Mouse (Mus musculus) retina, postnatal 1 day (tissue): ENCODE measurements around the gene Gm26938.

Source experiments
- DNase-seq: peaks from one replicate; pipeline ENCODE4 v3.0.0-alpha.2; 2012

Gene Gm26938

DNA sequence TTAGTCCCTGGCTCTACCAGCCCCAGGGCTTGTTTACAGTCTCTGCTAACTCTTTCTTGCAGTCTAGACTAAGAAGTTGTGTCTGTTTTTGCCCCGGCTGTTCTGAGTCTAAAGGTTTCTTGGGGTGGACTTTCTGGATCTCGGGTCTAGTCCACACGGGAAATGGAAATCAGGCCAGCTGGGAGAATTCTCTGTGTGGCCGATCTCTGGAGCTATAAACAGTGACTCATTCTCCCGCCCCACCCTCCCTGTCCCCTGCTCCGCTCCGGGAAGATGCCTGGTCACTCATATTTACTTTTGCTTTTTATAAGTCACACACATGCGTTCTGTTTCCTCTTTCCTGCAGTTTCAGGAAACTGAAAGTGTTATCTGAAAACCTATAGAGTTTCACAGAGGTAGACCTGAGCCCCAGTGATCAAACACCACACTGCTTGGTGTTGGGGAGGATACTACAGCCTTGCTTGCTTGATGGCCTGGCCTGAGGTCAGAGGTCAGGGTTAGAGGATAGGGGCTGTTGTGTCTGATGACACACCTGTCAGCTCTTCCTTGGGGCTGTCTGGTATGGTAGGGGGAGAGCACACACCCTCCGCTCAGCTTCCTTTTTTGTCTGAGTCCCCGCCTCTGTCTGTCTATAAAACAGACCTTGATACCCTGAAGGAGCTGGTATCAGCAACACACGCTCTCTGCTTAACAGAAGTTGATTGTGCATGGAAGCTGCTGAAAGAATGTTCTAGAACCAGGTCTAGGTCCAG, 32.7 kb downstream of the Gm26938 start:
- DNase-seq, result no peak

DNA sequence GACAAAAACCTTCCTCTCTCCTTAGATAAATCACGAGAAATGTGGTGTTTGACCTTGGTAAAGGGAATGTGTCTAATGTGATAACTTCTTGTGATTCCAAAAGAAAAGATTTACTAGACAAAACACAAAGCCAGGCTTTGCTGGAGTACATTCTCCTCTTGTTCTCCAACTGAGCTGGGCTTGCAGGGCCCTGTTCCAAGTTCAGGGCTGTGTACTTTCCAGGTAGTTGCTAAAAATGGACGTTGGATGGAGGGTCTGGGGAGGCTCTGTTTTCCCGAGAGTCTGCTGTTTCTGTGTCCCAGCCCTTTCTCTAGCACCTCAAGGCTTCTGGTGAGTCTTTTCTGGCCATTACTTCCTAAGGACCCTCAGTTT, 33.3 kb downstream of the Gm26938 start:
- no peak for DNase-seq

DNA sequence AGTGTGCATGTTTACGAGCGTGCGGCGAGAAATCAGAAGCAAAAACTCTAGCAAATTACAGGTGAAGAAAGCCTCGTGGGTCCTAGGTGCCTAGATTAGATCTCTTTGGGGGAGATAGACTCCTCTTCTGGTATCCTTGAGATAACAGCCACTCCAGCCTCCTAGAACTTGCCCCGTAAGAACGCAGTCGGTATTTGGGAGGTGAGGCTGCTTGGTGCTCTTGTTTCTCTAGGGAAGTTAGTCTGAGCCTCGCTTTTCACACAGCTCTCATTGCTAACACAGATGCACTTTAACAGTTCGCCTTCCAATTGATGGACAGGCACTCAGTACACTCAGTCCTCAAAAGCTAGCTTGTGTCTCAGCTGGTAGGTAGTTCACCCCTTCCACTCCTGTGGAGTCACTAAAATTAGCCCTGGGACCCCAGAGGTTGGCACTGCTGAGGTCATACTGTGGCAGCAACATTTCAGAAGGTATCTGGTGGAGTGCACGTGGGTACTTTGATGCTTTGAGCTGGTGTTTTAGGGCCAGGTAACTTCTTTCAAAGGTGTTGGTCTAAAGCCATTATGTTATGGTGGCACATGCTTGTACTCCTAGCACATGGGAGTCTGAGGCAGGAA, 33.9 kb downstream of the Gm26938 start:
- no peak for DNase-seq

DNA sequence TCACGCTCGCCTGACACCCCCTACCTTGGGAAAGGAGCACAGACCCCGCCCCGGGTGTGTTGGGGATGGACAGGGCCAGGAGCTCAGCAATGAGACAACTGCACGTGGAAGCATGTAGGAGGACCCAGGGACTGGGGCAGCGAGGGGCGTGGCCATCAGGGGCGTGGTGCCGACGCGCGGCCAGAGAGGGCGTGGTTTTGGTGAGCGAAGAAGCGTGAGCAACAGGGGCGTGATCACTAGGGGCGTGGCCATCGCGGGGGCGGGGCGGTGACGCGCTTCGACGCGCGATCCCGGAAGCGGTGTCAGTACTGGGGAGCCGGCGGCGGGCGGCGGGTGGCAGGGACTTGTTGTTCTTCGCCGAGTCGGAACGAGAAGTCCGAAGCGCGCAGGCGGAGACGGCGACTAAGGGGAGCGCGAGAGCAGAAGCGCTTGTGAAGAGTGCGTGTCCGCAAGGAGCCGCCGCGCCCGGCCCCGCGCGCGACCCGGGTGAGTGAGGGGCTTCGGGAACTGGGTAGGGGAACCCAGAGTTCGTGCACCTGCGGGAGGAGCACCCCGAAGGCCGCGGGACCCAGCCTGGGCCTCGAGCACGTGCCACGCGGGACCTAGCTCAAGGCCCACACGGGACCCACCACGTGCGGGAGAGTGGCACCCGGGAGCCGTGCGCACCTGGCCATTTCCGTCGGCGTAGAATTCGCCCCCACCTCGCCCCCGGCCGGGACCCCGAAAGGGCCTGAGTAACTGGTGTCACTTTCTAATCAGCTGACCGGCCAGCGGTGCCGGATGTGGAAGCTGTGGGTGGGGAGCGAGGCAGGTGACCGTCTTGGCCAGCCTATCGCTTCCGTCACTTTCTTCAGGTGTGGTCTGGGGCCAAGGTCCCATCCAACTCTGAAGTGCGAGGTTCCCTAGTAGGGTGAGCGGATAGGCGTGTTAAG, 34.7 kb downstream of the Gm26938 start, which contains the start of gene Mafk:
Gene Mafk, plus strand, starts transcription at position 287 of the 932 bp plus-strand sequence.
- DNase-seq, result peak; percentile 94

DNA sequence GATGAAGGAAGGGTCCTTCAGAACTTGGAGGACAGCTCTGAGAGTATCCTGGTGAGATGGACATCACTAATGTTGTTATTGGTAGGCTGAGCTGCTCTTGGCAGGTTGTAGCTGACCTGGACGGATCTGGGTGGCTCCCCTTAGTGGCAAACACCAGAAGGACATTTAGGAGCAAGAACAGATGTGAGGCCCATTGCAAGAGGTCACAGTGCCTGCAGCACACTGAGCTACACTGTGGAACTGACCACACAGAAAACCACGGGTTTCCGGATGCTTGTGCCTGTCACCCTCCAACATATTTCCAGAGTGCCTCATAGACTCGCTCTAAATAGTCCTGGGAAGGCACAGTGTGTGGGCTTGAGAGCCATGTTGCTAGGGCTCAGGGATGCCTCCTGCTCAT, 36.7 kb downstream of the Gm26938 start:
- DNase-seq, result no peak

DNA sequence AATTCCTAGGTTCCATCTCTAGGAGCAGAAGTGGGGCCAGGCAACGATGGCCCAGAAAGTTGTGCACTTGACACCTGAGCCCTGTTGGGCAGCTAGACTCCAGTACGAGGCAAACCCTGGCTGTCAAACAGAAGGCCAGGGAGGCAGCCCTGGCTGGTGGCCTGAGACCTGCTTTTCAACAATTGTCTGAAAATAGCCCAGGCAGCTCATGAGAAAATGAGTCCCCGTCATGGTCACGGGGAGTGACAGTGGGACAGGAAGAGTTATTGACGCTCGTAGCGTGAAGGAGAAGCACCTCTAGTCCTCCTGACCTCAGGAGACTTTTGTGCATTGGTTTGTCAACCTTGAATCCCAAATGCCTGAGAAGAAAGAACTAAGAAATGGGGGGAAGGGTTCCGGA, 44.8 kb downstream of the Gm26938 start:
- DNase-seq, result no peak

DNA sequence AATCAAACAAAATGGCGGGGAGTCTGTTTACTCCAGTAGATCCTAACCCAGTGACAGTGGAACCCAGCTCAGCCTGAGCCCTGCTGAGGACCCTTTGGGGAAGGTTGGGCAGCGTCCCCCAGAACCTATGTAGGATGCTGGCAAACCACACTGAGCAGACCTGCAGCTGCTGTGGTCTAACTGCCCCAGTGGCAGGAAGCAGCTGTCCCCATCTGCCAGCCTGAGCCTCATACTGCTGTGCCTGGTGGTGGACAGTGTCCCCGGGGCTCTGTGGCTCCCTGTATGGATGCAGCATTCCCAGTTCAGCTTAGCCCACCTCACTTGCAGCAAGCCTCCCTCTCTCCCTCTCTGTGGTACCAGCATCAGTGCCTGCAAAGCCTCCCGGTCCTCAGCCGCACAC, 49.2 kb downstream of the Gm26938 start:
- DNase-seq, result no peak

DNA sequence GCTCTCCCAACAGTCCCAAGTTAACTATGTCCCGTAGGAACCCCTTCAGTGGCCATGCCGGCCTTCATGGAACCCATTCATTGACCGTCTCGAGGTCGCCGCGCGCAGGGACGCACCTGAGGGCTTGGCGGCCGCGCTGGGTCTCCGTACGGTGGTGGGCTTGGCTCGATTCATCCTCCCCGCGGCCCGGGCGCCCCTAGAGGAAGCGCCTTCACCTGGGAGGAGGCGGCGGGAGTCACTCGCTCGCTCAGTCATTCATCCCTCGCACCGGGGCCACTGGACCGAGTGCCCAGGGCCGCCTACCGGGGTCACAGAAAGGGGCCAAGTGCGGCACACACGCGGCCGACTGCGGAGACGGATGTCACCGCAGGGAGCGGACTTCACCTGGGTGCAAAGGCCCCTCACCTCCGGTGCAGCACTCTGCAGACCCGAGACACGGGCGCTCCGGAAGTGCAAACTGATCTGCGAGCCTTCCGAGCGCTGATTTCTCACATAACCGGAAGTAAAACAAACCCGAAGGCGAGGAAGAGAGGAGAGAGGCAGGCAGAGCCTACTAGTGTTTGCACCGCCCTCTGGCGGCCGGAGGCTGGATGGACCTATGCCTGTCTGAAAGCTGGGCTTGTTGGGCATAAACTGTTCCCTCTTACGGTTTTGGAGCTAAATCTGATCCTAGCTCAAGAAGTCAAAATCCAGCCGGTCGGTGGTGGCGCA, 50.8 kb downstream of the Gm26938 start, which contains the start of gene Ints1:
Gene Ints1, minus strand, starts transcription at position 459 of the 711 bp plus-strand sequence.
- DNase-seq, result peak; percentile 97

DNA sequence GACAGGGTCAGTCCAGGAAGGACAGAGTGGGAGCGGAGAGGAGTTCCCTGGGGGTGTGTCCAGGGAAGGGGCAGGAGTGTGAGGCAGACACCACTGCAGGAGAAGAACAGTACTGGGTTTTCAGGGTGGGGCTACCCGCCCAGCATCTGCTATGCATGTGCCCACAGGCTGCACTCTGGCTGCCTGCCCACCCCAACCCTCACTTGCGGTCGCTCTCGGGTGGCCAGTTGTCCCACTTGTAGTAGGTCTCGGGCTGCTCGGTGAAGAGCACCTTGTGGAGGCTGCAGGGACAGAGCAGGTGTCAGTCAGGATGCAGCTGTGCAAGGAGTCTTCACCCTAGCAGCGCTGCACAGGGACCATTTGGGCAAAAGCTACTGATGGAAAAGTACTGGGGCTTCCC, 58.0 kb downstream of the Gm26938 start:
- no peak for DNase-seq

DNA sequence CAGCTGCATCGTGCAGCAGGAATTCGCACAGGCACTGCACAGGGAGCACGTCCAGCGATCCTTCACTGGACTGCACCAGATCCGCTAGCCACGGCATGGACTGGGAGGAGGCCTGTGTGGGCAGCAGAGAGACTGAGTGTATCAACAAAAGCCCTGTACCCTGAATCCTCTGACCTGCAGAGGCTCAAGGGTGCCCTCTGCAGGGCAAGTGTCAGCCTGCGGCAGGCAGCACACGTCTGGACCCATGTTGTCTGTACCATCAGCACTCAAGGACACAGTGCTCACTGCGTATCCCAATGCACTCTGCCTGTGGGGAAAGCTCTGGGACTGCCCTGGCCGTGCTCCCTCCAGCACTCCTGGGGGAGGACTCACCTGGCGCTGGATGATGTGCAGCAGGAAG, 61.9 kb downstream of the Gm26938 start:
- DNase-seq, result peak; percentile 43

DNA sequence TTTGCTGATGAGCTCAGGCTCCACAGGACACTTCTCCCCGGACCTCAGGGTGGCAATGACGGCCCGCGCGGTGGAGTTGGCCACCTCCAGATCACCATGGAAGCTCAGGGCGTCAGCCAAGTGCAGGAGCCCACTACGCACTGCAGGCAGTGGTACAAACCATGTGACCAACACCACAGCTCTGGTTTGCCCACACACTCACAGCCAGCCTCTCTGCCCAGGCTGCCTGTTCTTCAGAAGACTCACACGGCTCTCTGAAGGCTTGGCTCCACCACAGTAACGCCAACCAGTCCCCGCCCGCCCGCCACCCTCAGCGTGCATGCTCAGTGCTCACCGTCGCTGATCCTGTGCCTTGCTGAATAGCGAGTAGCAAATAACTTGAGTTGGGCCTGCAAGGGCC, 68.1 kb downstream of the Gm26938 start:
- no peak for DNase-seq
